Mouse (Mus musculus) lung, adult 2 months (tissue): ENCODE measurements around the gene Peg3.

Source experiments
- CTCF ChIP-seq: fragments of 200-500 bp; IDR thresholded peaks from 2 replicates; pipeline ENCODE4 v1.5.1; 2011; ENCODE audit warnings: mild to moderate bottlenecking, low read length, control low read depth; ENCODE audit not compliant: insufficient read depth
- POLR2A ChIP-seq: fragments of 200-500 bp; IDR thresholded peaks from 2 replicates; pipeline ENCODE4 v1.6.1; 2011; ENCODE audit warnings: low read depth, mild to moderate bottlenecking, control low read depth, low read length, borderline replicate concordance; ENCODE audit errors: extremely low read depth

- TF ChIP-seq POLR2A (no peak), CTCF (no peak)
Measured at GRCm38 (mm10) chr7:6731930-6732329, 1.7 kb upstream of the Peg3 start.
